Mouse (Mus musculus) megakaryocyte, embryonic 14.5 days (primary cell): ENCODE data around the gene Gm9972. TPM values are rescaled to one million over a fixed set of nuclear protein-coding genes. Genes with fewer than 3 reads are reported as not detected.

Source experiments
- H3K27me3 ChIP-seq: replicated peaks from 2 replicates; pipeline ENCODE3; 2012; ENCODE audit warnings: inconsistent platforms
- H3K36me3 ChIP-seq: replicated peaks from 2 replicates; pipeline ENCODE3; 2012; ENCODE audit warnings: low read length, inconsistent platforms, mixed read lengths
- H3K4me1 ChIP-seq: 2 replicates; pipeline ENCODE4 v1.6.1; 2012; ENCODE audit warnings: inconsistent platforms
- H3K4me3 ChIP-seq: replicated peaks from 2 replicates; pipeline ENCODE3; 2012; ENCODE audit warnings: moderate library complexity, mild to moderate bottlenecking, inconsistent platforms
- H3K9me3 ChIP-seq: 2 replicates; pipeline ENCODE4 v1.6.1; 2012; ENCODE audit warnings: inconsistent platforms
- FLI1 ChIP-seq: IDR thresholded peaks from 2 replicates; pipeline ENCODE4 v1.6.1; 2012; ENCODE audit warnings: low read length, inconsistent platforms, mixed read lengths
- GATA1 ChIP-seq: IDR thresholded peaks from 3 replicates; pipeline ENCODE4 v1.6.1; 2012; ENCODE audit warnings: mixed read lengths, low read length, inconsistent platforms, borderline replicate concordance
- polyA plus RNA-seq: library from polyadenylated mRNA; stranded (reverse); fragments of >175 nt; gene quantifications from 2 replicates; pipeline ENCODE4 v1.2.3, GENCODE M21; 2012; ENCODE audit warnings: low replicate concordance; ENCODE audit not compliant: insufficient read depth

Gm9972 gene
- polyA plus RNA-seq, 1 experiment = not detected

DNA sequence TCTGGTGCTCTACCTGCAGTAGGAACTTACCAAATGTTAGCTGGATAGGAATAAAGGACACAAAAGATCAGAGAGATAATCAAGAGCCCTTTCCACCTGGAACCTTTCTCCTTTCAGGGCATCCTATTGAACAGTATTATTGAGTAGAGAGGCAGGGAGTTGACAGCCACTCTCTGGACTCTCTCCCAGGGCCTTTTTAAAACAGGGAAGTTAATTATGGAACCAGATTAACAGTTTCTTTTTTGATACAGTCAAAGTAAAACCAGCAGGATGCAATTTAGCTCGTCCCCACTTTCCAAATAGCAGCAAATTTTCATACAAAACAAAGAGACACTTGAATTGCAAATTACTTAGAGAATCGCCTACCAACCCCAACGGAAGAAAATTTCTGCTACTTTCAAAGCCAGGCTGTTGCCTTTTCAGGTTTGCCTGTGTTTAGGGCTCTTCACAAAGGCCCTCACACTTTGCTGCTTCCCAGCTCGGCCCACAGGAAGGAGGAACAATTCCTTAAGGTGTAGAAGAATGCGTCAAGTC, 24.0 kb downstream of the Gm9972 start:
- Histone ChIP-seq H3K4me1 (no peaks in the 10 kb centered on the region), H3K4me3 (no peak overlapping the region), H3K9me3 (no peaks in the 10 kb centered on the region), H3K27me3 (no peaks in the 10 kb centered on the region), H3K36me3 (no peaks in the 10 kb centered on the region)
- TF ChIP-seq GATA1 = no peak
- no peak for TF ChIP-seq FLI1

DNA sequence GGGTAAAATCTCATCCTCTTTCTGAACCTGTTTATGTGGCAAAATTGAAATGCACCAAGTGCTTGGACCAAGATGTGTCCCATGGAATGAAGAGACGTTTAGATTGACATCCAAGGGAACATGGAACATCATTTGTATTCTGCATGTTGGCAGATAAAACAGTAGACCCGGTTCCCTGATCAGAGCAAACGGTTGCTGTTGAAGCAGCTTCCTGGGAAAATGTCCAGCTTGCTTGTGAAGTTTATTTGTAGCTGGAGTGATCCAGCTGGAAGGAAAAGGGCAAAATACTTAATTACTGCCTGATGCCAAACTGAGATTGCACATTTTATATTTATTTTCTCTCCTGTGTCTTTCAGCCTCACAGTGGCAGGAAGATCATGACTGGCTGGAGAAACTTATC, 26.7 kb downstream of the Gm9972 start:
- no peak overlapping the region for H3K4me3 ChIP-seq
- no peaks in the 10 kb centered on the region for H3K9me3 ChIP-seq
- TF ChIP-seq FLI1 = no peak
- no peak for TF ChIP-seq GATA1
- no peaks in the 10 kb centered on the region for H3K4me1 ChIP-seq
- no peaks in the 10 kb centered on the region for H3K36me3 ChIP-seq
- no peaks in the 10 kb centered on the region for H3K27me3 ChIP-seq

DNA sequence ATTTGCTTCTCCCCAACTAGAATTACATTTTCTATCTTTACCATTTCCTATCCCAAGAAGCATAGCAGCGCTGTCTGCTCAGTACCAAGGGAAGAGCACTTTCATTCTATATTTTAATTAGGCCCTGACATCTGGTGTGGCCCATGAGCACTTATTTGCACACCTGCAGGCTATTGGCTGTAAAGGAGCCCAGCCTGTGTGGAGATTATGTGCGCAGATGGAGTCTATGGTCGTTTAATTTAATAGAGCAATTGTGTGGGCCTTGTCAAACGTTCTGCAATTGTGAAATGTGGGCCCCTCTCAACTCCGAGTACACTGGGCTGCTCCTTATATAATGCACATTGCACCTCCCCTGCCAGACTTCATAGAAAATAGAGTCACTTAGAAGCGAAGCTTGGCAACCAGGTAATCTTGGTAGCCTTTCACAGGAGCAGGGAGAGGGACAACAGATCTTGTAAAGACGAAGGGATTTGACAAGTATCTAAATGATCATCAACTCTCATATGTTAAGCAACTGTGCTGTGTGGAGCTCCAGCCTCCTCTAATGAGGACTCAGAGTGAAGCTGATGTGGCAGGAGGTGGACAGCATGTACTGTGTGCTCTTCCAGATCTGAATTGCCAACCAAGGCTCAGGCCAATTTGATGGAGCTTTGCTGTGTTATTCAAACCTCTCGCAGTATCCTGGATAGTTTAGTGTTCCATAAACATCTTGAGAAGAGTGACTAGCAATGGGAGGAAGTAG, 50.9 kb downstream of the Gm9972 start:
- no peaks in the 10 kb centered on the region for H3K4me1 ChIP-seq
- H3K36me3 ChIP-seq = no peaks in the 10 kb centered on the region

More for the DNA sequence above, 50.9 kb downstream of the Gm9972 start:
- H3K27me3 ChIP-seq = no peaks in the 10 kb centered on the region
- no peak for TF ChIP-seq FLI1
- TF ChIP-seq GATA1 = no peak
- H3K4me3 ChIP-seq = no peak overlapping the region
- peaks cover 11% of the 10 kb centered on the region; the same call in 1 of the 2 replicates for H3K9me3 ChIP-seq

Other genes with a start within 250 kb of the Gm9972 start
- not detected in 2 replicates for gene Atp10b, start 114.1 kb downstream of the Gm9972 start, polyA plus RNA-seq